Mouse (Mus musculus) embryonic fibroblast, embryonic 13.5 days (primary cell): ENCODE results near the gene 1700017B05Rik.

Source experiments
- CTCF ChIP-seq: IDR thresholded peaks from 2 replicates; pipeline ENCODE4 v1.5.1; 2011; ENCODE audit warnings: mild to moderate bottlenecking, control low read depth, low read length, moderate library complexity, borderline replicate concordance; ENCODE audit not compliant: insufficient read depth
- POLR2A ChIP-seq: IDR thresholded peaks from 2 replicates; pipeline ENCODE4 v1.6.1; 2011; ENCODE audit warnings: low read depth, mild to moderate bottlenecking, control low read depth, low read length, moderate library complexity

GRCm38 (mm10) chr9:57237705-57238104 lies 24.7 kb downstream of the 1700017B05Rik start:
- no peak for TF ChIP-seq CTCF
- TF ChIP-seq POLR2A: no peak
